Mouse (Mus musculus): ENCODE measurements around the gene Raf1. TPM values are rescaled to one million over a fixed set of nuclear protein-coding genes. Genes with fewer than 3 reads are reported as not detected.

Raf1 gene
- polyA plus RNA-seq, 1 experiment from 2014 or later = 104 TPM

DNA sequence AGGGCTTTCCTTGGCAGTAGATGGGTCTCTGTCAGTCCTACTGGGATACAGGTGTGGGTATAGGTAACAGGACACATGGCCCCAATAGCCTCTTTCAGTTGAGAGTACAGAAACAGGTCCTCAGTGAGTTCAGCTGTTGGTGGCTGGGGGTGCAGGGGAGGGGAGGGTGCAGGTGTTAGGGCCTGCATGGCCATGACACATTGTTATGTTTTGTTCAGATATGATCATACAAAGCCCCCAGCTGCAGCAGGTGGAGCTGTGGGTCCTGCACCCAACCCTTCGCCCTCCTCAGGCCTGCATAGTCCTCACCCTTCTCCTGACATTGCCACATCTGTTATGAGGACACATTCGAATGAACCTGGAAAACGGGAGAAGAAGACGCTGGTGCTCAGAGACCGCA, 66.1 kb downstream of the Raf1 start:
- Histone ChIP-seq H3K4me2 (ENCODE audit: low read depth, low read length) (no peak overlapping the region), H3K27me3 (ENCODE audit: control insufficient read depth, insufficient read depth, low read length) (no peaks in the 10 kb centered on the region), H3K9ac (ENCODE audit: low read length) (no peak overlapping the region)

DNA sequence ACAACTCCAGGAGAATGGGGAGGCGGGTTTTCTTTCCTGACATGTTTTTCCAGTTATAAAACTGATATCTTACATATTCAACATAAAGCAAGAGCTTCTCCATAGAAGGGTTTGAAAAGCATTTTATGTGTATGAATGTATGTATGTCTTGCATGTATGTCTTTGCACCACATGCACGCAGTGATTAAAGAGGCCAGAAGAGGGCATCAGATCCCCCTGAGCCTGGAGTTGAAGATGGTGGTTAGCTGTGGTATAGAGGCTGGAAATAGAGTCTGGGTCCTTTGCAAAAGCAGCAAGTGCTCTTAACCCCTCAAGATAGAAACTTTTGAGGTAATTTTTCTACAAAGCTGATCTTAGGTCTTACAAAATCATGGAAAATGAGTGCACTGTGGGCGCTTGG, 67.3 kb downstream of the Raf1 start:
- Histone ChIP-seq H3K27me3 (ENCODE audit: control insufficient read depth, insufficient read depth, low read length) (no peaks in the 10 kb centered on the region), H3K9ac (ENCODE audit: low read length) (no peak overlapping the region), H3K4me2 (ENCODE audit: low read depth, low read length) (no peak overlapping the region), H3K36me3 (ENCODE audit: control insufficient read depth, insufficient read depth) (peaks cover 24% of the 10 kb centered on the region), H3K4me3 (ENCODE audit: low read length) (no peak overlapping the region), H3K4me1 (ENCODE audit: control insufficient read depth, insufficient read depth, low read length) (0 out of 2 replicates have a peak, but pooled peaks cover 3% of the 10 kb centered on the region), H3K27ac (ENCODE audit: low read length) (no peak overlapping the region), H3K9me3 (replicated peaks; ENCODE audit: control insufficient read depth, low read length) (no peaks in the 10 kb centered on the region)
- 66% methylated on average over 3 of the region's 3 CpGs for WGBS
- no peak for ATAC-seq (replicated peaks; ENCODE audit: extremely low read depth, insufficient read depth, low FRiP score)

More for the DNA sequence above, 66.1 kb downstream of the Raf1 start:
- Histone ChIP-seq H3K27ac (ENCODE audit: low read length) (no peak overlapping the region), H3K4me3 (ENCODE audit: low read length) (no peak overlapping the region), H3K36me3 (ENCODE audit: control insufficient read depth, insufficient read depth) (peaks cover 31% of the 10 kb centered on the region), H3K9me3 (replicated peaks; ENCODE audit: control insufficient read depth, low read length) (no peaks in the 10 kb centered on the region), H3K4me1 (ENCODE audit: control insufficient read depth, insufficient read depth, low read length) (0 out of 2 replicates have a peak, but pooled peaks cover 3% of the 10 kb centered on the region)
- WGBS = 92% methylated on average over 5 of the region's 5 CpGs
- ATAC-seq (replicated peaks; ENCODE audit: extremely low read depth, insufficient read depth, low FRiP score) = no peak

DNA sequence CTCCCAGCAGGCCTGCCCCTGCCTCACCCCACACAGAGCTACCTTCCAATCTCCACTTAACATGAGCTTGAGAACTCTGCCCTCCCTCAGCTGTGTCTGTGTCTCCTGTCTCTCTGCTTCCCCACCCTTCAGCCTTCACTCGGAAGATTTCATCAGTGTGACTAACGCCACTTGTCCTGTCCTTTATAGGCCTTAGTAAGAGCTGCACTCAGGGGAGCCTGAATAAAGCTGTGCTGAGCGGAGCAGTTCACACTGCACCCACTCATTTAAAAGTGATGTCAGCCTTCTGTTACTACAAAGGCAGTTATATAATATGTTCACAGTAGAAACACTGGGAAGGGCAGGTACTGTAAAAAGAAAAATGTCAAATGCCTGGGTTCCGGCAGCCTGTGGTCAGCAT, 69.0 kb downstream of the Raf1 start:
- WGBS = 68% methylated on average over 4 of the region's 4 CpGs
- Histone ChIP-seq H3K9me3 (replicated peaks; ENCODE audit: control insufficient read depth, low read length) (no peaks in the 10 kb centered on the region), H3K4me2 (ENCODE audit: low read depth, low read length) (no peak overlapping the region), H3K36me3 (ENCODE audit: control insufficient read depth, insufficient read depth) (peaks cover 17% of the 10 kb centered on the region), H3K4me1 (ENCODE audit: control insufficient read depth, insufficient read depth, low read length) (peaks cover 10% of the 10 kb centered on the region), H3K9ac (ENCODE audit: low read length) (no peak overlapping the region), H3K27ac (ENCODE audit: low read length) (no peak overlapping the region), H3K27me3 (ENCODE audit: control insufficient read depth, insufficient read depth, low read length) (no peaks in the 10 kb centered on the region), H3K4me3 (ENCODE audit: low read length) (no peak overlapping the region)
- ATAC-seq (replicated peaks; ENCODE audit: extremely low read depth, insufficient read depth, low FRiP score) = no peak

DNA sequence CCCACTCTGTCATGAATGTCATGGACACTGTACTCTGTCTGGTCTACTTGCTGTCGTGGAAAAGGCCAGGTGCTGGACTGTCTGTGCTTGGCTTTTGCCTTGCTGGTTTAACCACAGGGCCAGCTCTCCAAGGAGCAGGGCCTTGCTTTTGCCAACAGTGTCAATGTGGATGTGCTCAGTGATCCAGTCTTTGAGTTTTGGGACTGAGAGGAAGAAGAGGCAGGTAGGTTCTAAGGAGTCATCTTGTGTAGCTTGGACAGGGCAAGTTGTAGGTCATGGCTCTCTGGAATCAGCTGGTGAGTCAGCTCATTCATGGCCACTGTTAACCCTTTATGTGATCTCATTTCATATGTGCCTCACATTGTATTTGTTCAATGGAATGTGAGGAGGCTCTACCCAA, 70.0 kb downstream of the Raf1 start:
- Histone ChIP-seq H3K4me1 (ENCODE audit: control insufficient read depth, insufficient read depth, low read length) (peaks cover 12% of the 10 kb centered on the region), H3K27me3 (ENCODE audit: control insufficient read depth, insufficient read depth, low read length) (no peaks in the 10 kb centered on the region), H3K4me3 (ENCODE audit: low read length) (no peak overlapping the region), H3K9ac (ENCODE audit: low read length) (no peak overlapping the region), H3K36me3 (ENCODE audit: control insufficient read depth, insufficient read depth) (peaks cover 17% of the 10 kb centered on the region), H3K9me3 (replicated peaks; ENCODE audit: control insufficient read depth, low read length) (no peaks in the 10 kb centered on the region), H3K4me2 (ENCODE audit: low read depth, low read length) (no peak overlapping the region), H3K27ac (ENCODE audit: low read length) (no peak overlapping the region)
- 76% methylated on average over 1 of the region's 1 CpGs for WGBS
- ATAC-seq (replicated peaks; ENCODE audit: extremely low read depth, insufficient read depth, low FRiP score) = no peak

DNA sequence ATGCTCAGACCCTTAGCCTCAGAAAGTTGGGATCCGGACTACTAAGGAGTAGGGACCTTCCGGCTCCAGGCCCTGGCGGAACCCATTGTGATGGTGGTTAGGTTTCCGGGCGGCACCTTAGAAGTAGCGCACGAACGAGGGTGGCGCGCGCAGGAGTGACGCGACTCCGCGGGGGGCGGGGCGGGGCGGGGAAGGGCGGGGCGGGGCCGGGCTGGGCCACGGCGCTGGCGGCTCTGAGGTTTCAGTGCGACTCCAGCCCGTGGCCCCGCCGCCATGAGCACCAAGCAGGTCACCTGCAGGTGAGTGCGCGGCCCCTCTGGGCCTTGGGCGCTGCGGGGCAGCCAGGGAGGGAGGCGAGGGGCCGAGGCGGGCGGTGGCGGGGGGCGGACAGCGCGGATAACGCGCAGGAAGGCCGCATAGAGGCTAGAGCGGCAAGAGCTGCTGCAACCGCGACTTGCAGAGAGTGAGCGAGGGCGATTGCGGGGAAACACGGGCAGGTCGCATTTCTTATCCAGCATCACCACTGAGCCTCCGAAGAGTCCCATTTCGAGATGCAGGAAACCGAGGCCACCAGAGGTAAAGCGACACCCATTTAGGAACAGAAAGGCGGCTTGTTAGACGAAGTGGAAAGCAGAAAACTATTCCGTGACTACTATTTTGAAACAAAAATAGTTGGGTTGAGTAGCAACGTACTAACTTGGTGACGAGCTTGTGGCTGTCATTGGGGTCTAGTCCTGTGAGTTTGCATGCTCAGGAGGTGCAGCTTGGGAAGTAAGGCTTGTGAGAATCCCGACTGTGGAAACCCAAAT, 74.5 kb downstream of the Raf1 start, which contains the start of gene Mkrn2:
Gene Mkrn2, plus strand, starts transcription at position 188 of the 809 bp plus-strand sequence.
- peak within 1 kb of the TSS; percentile 96 for H3K4me3 ChIP-seq (ENCODE audit: low read length)
- WGBS = under 1% methylated on average over 61 of the region's 61 CpGs
- peak within 1 kb of the TSS; percentile 91 for H3K4me2 ChIP-seq (ENCODE audit: low read depth, low read length)
- H3K9me3 ChIP-seq (replicated peaks; ENCODE audit: control insufficient read depth, low read length) = no peaks in the 10 kb centered on the region
- ATAC-seq (replicated peaks; ENCODE audit: extremely low read depth, insufficient read depth, low FRiP score) = peak; percentile 92
- H3K36me3 ChIP-seq (ENCODE audit: control insufficient read depth, insufficient read depth) = no peaks in the 10 kb centered on the region
- H3K4me1 ChIP-seq (ENCODE audit: control insufficient read depth, insufficient read depth, low read length) = peaks cover 9% of the 10 kb centered on the region
- no peaks in the 10 kb centered on the region for H3K27me3 ChIP-seq (ENCODE audit: control insufficient read depth, insufficient read depth, low read length)
- peak within 1 kb of the TSS; percentile 86 for H3K27ac ChIP-seq (ENCODE audit: low read length)
- H3K9ac ChIP-seq (ENCODE audit: low read length) = peak within 1 kb of the TSS; percentile 93

DNA sequence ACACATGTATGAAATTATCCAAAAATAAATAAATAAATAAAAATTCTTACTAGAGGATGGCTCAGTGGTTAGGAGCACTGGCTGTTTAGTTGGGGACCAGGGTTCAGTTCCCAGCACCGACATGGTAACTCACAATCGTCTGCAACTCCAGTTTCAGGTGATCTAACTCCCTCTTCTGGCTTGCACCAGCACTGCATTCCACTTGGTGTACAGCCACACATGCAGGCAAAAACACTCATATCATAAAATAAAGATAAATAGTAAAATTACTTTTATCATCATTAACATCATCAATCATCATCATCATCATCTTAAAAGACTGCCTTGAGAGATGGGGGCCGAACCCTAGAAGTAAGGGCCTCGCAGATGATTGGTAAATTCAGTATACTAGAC, 75.1 kb downstream of the Raf1 start:
- no peaks in the 10 kb centered on the region for H3K9me3 ChIP-seq (replicated peaks; ENCODE audit: control insufficient read depth, low read length)
- peak overlapping the region; percentile 49; the same call in 1 of the 2 replicates for H3K9ac ChIP-seq (ENCODE audit: low read length)
- H3K27me3 ChIP-seq (ENCODE audit: control insufficient read depth, insufficient read depth, low read length) = no peaks in the 10 kb centered on the region
- H3K4me3 ChIP-seq (ENCODE audit: low read length) = peak overlapping the region; percentile 96
- no peak for ATAC-seq (replicated peaks; ENCODE audit: extremely low read depth, insufficient read depth, low FRiP score)
- H3K36me3 ChIP-seq (ENCODE audit: control insufficient read depth, insufficient read depth) = no peaks in the 10 kb centered on the region
- H3K4me1 ChIP-seq (ENCODE audit: control insufficient read depth, insufficient read depth, low read length) = peaks cover 9% of the 10 kb centered on the region
- 65% methylated on average over 4 of the region's 4 CpGs for WGBS
- peak overlapping the region; percentile 91 for H3K4me2 ChIP-seq (ENCODE audit: low read depth, low read length)
- H3K27ac ChIP-seq (ENCODE audit: low read length) = no peak overlapping the region

DNA sequence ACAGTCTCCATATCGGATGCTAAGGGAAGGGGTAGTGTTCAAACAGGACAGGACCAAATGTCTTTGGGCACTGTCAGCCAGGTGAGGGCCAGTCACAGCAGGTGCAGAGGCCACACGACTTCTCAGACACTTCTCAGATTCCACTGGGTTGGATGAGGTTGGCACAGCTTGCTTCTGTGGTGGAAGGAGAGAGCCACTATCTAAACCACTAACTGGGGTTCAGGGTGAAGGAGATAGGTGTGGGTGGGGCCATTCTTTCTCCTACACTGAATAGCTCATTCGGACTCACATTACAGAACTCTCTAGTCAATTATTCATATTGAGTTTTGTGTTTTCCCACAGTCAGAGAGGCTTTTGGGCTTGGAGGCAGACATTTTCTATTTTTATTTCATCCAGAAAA, 80.8 kb downstream of the Raf1 start:
- no peak overlapping the region for H3K9ac ChIP-seq (ENCODE audit: low read length)
- H3K9me3 ChIP-seq (replicated peaks; ENCODE audit: control insufficient read depth, low read length) = no peaks in the 10 kb centered on the region
- no peaks in the 10 kb centered on the region for H3K27me3 ChIP-seq (ENCODE audit: control insufficient read depth, insufficient read depth, low read length)
- H3K4me1 ChIP-seq (ENCODE audit: control insufficient read depth, insufficient read depth, low read length) = no peaks in the 10 kb centered on the region
- H3K27ac ChIP-seq (ENCODE audit: low read length) = no peak overlapping the region
- H3K4me2 ChIP-seq (ENCODE audit: low read depth, low read length) = no peak overlapping the region
- 62% methylated on average over 3 of the region's 3 CpGs for WGBS
- ATAC-seq (replicated peaks; ENCODE audit: extremely low read depth, insufficient read depth, low FRiP score) = no peak
- H3K36me3 ChIP-seq (ENCODE audit: control insufficient read depth, insufficient read depth) = no peaks in the 10 kb centered on the region
- H3K4me3 ChIP-seq (ENCODE audit: low read length) = no peak overlapping the region

DNA sequence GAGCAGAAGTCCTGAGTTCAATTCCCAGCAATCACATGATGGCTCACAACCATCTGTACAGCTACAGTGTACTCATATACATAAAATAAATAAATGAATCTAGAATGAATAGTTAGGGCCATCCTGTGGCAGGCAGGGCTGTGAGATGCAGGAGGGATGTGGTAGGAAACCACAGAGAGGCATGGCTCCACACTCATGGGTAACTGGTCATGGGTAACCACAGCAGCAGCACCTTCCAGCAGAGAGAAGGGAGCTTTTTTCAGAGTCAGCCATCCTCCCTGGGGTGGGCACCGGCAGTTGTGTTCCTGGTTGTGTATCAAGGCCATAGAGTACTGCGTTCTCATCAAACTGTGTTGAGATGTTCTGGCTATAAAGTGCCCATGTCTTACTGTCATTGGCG, 82.0 kb downstream of the Raf1 start:
- Histone ChIP-seq H3K4me1 (ENCODE audit: control insufficient read depth, insufficient read depth, low read length) (no peaks in the 10 kb centered on the region), H3K36me3 (ENCODE audit: control insufficient read depth, insufficient read depth) (no peaks in the 10 kb centered on the region), H3K27ac (ENCODE audit: low read length) (no peak overlapping the region), H3K9me3 (replicated peaks; ENCODE audit: control insufficient read depth, low read length) (no peaks in the 10 kb centered on the region), H3K4me2 (ENCODE audit: low read depth, low read length) (no peak overlapping the region), H3K9ac (ENCODE audit: low read length) (no peak overlapping the region), H3K4me3 (ENCODE audit: low read length) (no peak overlapping the region), H3K27me3 (ENCODE audit: control insufficient read depth, insufficient read depth, low read length) (no peaks in the 10 kb centered on the region)
- no peak for ATAC-seq (replicated peaks; ENCODE audit: extremely low read depth, insufficient read depth, low FRiP score)
- 76% methylated on average over 3 of the region's 3 CpGs for WGBS

DNA sequence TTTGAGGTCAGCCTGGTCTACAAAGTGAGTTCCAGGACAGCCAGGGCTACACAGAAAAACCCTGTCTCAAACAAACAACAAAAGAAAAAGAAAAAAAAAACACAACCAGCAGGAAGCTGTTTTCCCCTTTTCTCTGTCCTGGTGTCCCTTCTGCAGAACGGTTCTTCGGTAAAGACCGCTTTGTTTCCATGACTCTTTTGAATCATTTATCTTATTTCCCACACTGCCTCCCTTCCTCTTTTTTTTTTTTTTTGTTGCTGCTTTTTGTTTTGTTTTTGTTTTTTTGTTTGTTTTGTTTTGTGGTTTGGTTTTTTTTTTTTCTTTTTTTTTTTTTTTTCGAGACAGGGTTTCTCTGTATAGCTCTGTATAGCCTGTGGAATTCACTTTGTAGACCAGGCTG, 83.2 kb downstream of the Raf1 start:
- Histone ChIP-seq H3K9me3 (replicated peaks; ENCODE audit: control insufficient read depth, low read length) (no peaks in the 10 kb centered on the region), H3K27me3 (ENCODE audit: control insufficient read depth, insufficient read depth, low read length) (no peaks in the 10 kb centered on the region), H3K4me1 (ENCODE audit: control insufficient read depth, insufficient read depth, low read length) (no peaks in the 10 kb centered on the region), H3K9ac (ENCODE audit: low read length) (no peak overlapping the region), H3K27ac (ENCODE audit: low read length) (no peak overlapping the region), H3K4me3 (ENCODE audit: low read length) (no peak overlapping the region), H3K4me2 (ENCODE audit: low read depth, low read length) (no peak overlapping the region), H3K36me3 (ENCODE audit: control insufficient read depth, insufficient read depth) (no peaks in the 10 kb centered on the region)
- ATAC-seq (replicated peaks; ENCODE audit: extremely low read depth, insufficient read depth, low FRiP score) = no peak
- WGBS = 74% methylated on average over 4 of the region's 4 CpGs
